Mouse (Mus musculus) midbrain, embryonic 16.5 days (tissue): ENCODE results near the gene Slc2a8. TPM values are rescaled to one million over a fixed set of nuclear protein-coding genes. Genes with fewer than 3 reads are reported as not detected.

Experiments used
- polyA plus RNA-seq: library from polyadenylated mRNA; unstranded; fragments of >200 nt; fragmentation: Nextera tagmentation; extraction: Ambion mirVana; gene quantifications from 2 replicates; pipeline ENCODE4 v1.2.1, GENCODE M21; 2015

Slc2a8 gene
- polyA plus RNA-seq, 1 experiment from 2014 or later: 21.7 TPM

Other genes with a start within 250 kb of the Slc2a8 start
- 3.2 and 3.5 TPM in 2 replicates for gene 6330409D20Rik, start 241.1 kb downstream of the Slc2a8 start, polyA plus RNA-seq
- 46.9 and 48.5 TPM in 2 replicates for gene Tor2a, start 224.8 kb downstream of the Slc2a8 start, polyA plus RNA-seq
- 0.68 and 0.80 TPM in 2 replicates for gene Ttc16, start 206.4 kb downstream of the Slc2a8 start, polyA plus RNA-seq
- 4.9 and 5.0 TPM in 2 replicates for gene Ptrh1, start 206.3 kb downstream of the Slc2a8 start, polyA plus RNA-seq
- 0.82 and 0.99 TPM in 2 replicates for gene Cfap157, start 197.7 kb downstream of the Slc2a8 start, polyA plus RNA-seq
- 340 and 389 TPM in 2 replicates for gene Stxbp1, start 134.8 kb downstream of the Slc2a8 start, polyA plus RNA-seq
- 25.3 and 27.4 TPM in 2 replicates for gene Fam129b, start 106.0 kb downstream of the Slc2a8 start, polyA plus RNA-seq
- 76.2 and 81.9 TPM in 2 replicates for gene Rpl12, start 20.5 kb downstream of the Slc2a8 start, polyA plus RNA-seq
- gene Lrsam1, start 20.5 kb downstream of the Slc2a8 start, polyA plus RNA-seq: 24.7 and 29.0 TPM in 2 replicates
- 71.6 and 75.8 TPM in 2 replicates for gene Garnl3, start 149.6 kb upstream of the Slc2a8 start, polyA plus RNA-seq
- 9.8 and 10.6 TPM in 2 replicates for gene Angptl2, start 234.0 kb upstream of the Slc2a8 start, polyA plus RNA-seq